Mouse (Mus musculus) layer of hippocampus, adult 18-20 months (tissue): ENCODE results near the gene Ptprm. TPM values are rescaled to one million over a fixed set of nuclear protein-coding genes. Genes with fewer than 3 reads are reported as not detected.
A peak's percentile ranks its signal among the peaks of the same experiment; 100 is the strongest.

Experiments
- DNase-seq, 2 experiments: peaks; one replicate each; pipeline ENCODE4 v3.0.0; 2022; ENCODE audit warnings: low spot score in 2 of 2
- long read RNA-seq: library from polyadenylated mRNA; stranded (forward); transcript quantifications from one replicate; pipeline ENCODE4 v2.0.0, GENCODE M21; 2021
- total RNA-seq, 2 experiments: library from RNA; stranded (reverse); gene quantifications; 2 replicates each; pipeline ENCODE4 v1.2.3; 2021

Ptprm gene
- 10 to 100 TPM; 21.9 to 22.7 TPM for total RNA-seq
- long read RNA-seq, full-length matches to known transcripts = 13 of 19 reads
- long read RNA-seq, partial matches to known transcripts = 3 of 19 reads
- long read RNA-seq, other reads (novel, unspliced or antisense) = 3 of 19 reads

DNA sequence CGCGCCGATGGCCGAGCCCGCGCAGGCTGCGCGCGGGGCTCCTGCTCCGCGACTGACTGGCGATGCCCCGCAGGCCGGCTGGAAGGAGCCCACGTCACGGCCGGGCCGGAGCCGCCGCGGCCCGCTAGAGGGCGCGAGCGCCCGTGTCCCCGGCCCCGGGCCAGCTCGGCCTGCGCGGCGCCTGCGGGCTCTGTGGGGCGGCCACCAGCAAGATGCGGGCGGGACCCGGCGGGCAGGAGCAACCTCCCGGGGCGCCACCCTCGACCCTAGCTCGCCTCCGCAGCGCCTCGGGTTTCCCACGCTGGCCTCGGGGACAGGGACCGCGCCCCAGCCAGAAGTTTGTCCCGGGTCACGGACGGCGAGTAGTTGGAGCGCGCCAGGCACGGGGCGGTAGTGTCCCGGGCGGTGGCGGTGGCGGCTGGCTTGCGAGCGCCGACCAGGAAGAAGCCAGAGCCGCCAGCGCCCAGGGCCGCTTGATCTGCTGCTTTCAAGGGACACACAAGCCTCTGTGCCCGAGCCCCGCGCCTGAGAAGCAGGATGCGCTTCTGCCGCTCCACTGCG is at the start of gene Ptprm:
TSS of gene Ptprm (minus strand) at position 7 of the 561 bp plus-strand sequence.
- DNase-seq = peak; percentile 27 to 72

DNA sequence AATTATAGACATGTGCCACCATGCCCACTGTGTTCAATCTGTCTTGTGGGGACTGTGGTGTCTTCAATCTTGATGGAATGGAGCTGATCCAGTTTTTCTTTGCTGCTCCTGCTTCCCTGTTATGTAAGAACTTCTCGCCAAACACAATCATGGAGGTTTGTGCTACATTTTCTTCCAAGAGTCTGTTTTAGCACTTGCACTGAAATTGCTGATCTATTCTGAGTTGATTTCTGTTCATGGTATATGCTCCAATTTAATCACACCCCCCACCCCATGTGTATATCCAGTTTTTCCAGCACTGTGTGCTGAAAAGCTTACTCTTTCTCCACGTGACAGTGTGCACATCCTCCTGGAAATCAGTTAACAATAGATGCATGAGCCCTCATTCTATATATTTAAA is 41.9 kb upstream of the Ptprm start:
- DNase-seq = no peak

DNA sequence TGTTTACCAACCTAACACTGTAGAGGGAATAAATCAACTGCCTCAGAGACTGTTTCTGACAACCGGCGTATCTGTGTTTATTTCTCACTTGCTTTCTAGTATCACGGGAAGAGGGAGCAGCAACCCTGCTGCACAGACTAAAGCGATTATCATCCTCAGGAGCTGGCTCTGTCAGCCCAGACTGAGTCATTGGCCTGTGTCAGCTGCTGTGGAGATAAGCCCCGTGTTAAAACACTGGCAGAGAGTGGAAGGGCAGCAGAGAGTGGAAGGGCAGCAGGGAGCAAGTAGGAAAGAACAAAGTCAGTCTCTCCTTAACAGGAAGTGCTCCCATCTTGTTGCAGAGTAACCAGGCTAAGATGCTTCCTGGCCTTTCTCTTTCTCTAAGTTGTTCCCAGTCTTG is 36.6 kb upstream of the Ptprm start:
- no peak for DNase-seq

DNA sequence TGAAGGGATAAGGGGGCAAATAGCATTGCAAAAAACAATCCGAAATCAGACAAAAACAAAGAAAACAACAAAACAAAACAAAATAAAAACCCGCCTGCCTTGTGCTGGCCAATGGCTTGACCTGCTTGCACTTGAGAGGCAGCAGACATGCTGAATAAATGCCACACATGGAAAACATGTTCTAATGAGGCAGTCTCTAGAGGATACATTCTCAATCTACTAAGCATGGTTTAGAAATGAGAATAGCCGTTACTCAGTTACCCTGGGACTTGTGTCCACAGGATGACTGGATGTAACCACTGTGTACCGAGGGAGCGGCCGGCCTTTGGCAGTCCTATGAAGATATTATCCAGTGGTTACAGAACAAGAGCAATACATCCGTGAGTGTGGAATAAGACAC is 33.9 kb upstream of the Ptprm start:
- no peak for DNase-seq

DNA sequence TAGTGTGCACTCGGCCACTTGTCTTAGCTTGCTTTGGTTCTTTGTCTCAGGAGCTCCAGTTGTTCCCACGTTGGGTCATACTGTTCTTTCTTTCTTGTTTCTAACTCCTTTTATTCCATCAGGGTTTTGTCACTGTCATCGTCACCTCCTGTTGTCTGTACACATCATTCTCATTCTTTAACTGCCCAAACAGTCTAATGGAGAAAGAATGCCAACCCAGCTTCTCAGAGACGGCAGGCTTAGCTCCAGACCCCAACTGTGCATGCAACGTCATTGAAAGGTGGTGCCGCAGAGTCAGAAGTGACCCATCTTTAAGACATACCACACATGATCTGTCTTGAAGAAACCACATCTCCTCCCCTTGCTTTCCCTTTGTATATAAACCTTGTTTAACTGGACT is 31.0 kb upstream of the Ptprm start:
- DNase-seq = no peak

DNA sequence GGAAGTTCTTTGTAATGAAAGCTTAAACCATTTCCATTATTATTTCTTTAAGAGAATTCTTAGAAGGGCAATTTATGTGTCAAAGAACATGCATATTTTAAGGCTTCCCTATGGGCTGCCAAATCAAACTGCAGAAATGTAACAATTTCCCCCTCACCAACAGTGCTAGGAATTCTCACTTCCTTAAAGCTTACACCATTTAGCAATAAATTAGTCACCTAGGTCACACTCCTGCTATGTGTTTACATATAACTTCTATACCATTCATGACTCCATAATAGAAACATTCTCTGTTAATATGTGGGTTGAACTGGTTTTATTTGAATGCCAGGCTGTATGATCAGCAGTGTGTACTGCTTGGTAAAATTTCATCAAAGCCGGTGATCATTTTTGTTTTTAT is 29.4 kb upstream of the Ptprm start:
- no peak for DNase-seq

DNA sequence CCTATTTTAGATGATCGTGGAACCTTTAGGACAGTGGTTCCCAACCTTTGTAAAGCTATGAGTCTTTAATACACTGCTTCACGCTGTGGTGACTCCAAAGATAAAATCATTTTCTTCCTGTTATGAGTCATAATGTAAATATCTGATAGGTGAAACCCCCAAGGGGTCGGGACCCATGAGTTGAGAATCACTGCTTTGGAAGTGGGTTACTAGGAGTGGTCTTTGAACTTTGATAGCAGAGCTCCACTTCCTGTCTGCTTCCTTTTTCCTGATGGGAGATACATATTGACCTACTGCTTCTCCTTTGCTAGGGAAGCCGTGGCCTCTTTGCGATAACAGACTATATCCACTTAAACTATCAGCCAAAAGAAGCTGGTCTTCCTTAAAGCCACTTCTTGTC is 27.4 kb upstream of the Ptprm start:
- DNase-seq = no peak

DNA sequence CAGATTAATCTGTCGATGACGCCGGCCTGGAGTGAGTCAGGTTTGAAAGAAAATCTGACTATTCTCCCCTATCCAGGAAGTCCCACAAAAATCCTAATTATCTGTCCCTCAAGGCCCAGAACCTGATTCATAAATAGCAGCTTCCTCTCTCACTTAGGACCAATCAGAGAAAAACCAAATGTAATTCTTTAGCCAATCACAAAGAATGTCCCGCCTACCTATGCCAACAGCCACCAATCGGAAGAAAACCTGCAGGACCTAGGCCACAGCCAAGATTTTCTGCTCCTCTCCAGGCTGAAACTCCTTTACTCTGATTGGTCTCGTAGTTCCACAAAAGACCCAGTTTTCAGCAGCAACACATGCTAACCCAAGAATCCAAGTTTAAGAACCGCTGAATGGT is 13.6 kb upstream of the Ptprm start:
- DNase-seq = no peak

DNA sequence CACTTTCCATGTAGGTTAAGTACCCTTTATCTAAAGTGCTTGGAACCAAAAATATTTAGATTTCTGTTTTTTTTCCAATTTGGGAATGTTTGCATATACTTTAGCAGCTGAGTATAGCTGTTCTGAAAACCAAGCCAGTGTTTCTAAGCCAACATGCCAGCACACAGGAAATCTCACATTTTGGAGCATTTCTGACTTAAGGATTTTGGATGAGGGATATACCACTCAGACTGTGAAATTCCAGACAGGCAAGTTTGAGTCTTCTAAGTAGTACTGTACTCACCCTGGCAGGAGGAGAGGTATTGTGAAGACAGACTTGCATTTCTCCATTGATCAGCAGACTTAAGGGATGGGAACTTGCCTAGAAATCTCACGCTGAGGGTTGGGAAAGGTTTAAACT is 10.2 kb upstream of the Ptprm start:
- DNase-seq = no peak

DNA sequence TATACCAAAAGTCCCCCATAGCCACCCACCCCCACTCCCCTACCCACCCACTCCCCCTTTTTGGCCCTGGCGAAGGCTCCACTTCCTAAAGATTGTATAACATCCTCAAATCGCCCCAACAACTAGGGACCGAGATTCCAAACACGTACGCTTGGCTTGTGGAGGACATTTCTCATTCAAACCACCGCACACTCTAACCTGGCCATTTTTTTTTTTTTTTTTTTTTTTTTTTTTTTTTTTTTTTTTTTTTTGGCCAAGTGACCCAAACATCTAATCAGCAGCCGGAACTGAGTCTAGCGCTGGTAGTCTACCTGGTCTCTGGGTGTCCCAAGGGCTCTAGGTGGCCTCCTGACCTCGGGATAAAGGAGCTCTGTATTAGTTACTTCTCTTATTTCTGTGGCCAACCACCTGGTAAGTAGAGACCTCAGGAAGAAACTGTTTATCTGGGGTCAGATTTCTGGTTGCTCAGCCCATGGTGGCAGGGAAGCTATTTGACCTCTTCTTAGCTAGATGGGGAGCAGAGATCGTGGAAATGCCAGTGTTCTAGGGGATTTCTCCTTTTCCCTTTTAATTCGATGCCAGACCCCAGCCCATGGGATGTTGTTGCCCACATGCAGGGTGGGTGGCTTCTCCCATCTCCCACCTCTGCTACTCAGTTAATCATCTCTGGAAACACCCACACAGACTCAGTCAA is 9.3 kb upstream of the Ptprm start:
- DNase-seq = no peak

DNA sequence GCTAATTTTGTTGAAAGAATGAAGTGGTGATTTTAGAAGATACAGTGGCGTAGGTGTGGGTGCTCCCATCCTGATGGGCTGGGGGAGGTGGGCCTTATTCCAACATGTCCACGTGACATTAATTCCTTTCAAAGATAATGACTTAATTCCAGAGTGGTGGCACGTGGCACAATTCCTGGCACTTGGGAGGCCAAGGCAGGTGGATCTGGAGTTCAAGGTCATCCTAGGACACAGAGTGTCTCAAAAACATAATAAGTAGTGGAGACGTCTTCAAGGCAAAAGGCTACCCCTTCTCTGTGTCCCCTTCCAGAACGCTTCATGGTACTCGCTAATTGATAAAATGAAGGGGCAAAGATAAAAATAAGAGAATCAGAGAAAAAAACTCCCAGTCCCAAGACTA is 7.9 kb upstream of the Ptprm start:
- DNase-seq = no peak

DNA sequence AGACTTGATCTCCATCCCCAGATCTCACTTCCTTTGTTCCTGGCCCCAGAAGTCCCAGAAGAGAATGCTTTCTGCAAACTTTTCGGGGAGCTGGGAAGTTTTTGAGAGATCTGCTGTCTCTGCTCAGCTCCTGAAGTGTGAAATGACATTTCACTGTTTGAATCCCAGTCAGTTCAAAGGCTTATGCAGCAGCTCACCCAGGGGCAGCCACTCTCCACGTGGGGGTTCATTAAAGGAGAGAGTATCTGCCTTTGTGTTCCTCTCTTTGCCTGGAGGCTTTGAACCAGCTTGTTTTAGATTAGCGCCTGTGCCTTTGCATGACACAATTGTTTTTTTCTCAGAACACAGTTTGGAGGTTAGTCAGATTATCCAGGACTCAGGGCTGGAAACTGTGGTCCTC is 6.3 kb upstream of the Ptprm start:
- no peak for DNase-seq

DNA sequence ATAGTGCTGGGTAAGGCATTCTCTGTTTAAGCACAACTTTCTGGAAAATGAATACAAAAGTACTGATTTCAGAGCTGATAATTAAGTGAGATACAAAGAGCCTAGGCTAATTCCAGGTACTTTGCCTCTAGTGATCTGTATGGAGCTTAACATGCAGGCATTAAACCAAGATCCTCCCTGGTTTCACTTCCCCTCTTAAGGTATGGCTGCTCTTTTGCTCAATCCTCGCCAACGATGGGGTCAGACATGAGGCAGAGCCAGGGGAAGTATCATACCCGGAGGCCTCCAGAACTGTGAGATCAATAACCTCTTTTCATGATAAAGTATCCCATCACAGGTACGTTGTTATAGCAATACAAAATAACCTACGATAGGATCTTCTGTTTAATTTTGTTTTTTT is 5.3 kb upstream of the Ptprm start:
- DNase-seq = no peak

DNA sequence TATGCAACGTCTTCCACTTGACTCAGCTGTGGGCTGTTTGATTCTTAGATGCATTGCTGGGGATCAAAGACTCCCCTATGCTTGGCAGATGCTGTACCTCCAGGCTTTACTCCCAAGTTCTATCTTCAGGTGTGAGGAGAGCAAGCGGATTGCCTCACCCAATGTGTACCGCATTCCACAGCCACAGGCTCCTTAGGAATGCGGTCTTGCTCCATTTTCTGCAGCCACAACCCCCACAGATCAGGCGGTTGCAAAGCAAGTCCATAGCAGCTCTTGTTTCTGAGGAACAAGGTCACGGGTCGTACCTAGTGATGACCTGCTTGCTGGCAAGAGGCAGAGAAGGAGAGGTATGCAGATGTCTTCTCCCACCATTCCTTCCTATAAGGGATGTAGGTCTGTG is 4.3 kb upstream of the Ptprm start:
- no peak for DNase-seq

DNA sequence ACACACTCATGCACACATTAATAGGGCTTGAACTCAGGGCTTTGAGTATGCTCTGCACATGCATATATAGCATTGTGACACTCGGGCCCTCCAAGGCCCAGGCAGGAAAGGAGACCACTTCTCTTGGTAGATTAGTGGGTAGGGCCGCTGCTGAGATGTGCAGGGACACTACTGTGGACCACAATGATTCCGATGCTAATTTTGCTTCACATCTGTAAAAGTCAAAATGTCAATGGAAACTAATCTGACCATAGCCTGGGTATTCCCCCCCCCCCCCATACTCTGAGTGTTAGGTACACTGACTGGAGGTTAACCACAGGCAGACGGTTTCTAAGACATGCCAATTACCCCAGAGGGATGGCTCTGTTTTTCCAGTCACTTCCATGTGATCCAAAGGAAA is 2.9 kb upstream of the Ptprm start:
- no peak for DNase-seq

DNA sequence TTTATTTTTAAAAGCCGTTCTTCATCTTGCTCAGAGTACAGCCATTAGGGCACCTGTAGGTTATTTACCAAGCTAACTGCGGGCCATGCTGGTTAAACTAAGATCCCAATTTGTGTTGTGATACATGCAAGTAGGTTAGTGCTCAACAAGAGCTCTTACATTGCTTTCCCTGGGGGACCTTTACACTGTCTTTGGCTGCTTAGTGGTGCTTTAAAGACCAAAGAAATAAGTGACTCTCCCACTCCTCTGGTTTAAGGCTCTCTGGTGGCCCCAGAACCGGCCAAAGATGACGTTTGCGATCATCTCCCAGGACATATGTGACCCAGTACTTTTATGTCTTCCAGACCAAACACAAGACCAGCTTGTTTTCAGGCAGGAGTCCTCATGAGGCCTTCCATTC is 994 bp upstream of the Ptprm start:
- DNase-seq = no peak

DNA sequence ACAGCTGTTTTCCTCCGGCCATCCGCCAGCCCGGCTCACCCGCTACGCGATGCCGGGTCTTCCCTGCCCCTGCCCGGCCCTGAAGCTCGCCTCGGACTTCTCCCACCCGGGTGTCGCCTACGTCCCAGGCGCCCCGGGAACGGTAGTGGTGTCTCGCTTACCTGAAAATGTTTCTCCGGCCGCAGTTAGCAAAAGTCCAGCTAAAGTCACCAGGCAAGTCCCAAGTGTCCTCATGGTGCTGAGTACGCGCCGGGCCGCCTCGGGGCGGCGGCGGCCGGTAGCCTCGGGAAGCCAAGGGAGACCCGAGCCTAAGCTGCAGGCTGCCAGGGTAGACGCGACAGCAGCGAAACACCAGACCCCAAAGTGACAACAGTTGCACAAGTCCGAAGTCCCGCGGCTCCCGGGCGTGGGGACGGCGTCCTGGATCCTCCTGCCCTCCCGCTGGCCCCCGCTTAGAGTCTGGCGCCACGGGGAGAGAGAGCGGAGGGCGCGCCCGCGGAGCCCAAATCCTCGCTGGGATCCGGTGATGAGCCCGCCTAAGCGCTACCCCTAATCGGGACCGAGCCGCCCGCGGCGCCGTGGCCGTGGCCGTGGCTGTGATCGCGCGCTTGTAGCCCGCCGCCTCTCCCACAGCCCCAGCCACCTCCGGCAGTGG is 334 bp downstream of the Ptprm start:
- DNase-seq = no peak

DNA sequence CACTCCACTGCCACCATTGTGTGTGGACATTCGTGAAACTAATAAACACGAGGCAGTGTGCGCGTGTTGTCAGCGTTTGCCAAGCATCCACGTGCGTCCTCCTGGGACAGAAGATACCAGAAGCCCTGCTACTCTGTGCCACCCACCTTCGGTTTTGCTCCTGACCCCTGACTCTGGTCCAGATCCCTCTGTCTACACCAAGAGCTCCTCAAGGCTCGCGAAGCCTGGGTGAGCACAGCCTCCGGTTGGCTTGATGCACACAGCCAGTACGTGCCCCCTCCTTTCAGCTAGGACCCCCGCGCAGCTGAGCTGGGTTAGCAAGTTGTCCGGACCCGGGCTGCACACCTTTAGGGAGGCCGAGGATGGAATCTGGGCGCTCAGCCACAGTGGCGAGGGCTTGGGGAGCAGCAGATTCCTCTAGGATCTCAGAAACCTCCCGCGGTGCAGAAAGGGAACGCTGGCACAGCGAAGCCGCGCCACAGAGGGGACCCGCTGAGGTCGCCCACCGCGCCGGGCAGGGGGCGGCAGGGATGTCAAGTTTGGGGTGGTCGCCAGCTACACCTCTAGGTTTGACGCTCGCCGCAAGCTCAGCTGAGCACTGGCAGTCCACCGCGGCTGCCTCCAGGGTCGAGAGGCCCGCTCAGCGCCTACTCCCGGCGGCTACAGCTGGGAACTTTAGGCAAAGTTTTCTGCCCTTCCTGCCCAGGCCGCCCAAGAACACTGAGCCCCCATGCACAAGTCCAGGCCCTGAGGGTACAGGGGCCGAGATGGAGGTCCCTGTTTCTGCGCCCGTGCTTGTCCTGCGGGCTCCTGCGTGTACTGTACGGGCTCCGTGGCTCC is 1.1 kb downstream of the Ptprm start:
- peak; percentile 5 to 11 for DNase-seq

DNA sequence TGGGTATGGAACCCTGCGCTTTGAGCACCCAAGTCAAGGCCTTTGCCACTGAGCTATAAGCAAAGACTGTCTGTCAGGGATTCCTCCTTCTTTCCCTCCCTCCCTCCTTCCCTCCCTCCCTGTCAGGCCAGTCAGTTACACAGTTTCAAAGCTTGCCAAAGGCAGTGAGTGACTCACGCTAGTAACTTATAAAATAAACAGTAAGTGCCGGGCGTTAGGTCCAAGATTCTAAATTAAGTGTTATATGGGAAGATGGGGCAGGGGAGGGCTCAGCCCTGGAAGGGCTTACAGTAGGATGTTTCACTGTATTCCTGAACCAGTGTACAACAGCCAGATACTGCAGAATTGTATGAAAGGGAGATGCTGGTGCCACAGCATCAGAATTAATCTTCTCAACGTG is 2.8 kb downstream of the Ptprm start:
- DNase-seq = no peak

DNA sequence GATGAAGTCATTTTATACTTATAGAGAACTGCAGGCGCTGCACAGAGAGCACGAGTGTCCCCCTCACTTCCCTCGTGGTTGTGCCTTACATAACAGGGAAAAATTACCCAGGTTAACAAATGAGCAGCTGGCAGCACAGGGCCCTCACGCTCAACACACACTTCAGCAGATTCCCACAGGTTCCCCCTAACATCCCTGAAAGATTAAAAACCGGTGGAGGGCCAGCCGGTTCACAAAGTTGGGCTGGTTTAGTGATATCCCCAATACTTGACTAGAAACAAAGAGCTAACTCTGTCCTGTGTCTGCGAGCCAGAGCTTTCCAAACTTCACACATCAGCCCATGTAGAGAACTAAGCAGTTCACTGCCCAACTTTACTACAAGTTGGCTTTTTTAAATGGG is 3.7 kb downstream of the Ptprm start:
- DNase-seq = no peak

DNA sequence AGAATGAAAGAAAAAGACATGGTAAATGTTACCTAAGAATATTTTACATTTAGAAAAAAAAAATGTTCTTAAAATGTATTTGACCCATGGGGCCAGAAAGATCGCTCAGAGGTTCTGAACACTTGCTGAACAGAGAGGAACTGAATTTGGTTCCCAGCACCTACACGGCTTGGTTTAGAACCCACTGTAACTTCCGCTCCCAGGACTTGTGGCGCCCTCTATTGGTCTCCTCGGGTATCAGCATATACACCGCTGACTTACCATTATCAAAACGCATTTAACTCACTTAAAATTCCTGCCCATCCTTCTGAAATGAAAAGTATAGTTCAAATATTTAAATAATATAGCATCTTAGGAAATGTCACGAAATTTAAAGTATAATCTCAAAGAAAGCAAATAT is 4.7 kb downstream of the Ptprm start:
- DNase-seq = no peak

DNA sequence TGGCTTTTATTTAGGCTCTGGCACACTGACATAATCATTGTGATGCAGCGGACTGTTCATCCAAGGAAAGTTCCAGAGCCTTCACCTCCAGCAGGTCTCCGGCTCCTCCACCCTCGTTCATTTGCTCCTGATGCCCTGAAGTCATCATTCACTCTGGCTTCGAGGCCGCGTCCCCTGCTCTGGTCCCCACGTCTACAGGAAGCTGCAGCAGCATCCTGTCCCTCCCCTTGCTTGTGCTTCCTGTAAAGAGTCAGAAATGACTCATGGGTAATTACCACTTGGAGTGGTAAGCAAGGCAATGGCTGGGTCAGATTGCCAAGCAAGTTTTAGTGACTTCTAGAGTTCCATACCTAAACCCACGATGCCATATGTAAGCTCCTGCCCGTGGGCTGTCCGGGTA is 7.3 kb downstream of the Ptprm start:
- no peak for DNase-seq
